Comparison of ENCODE assay signal across 19 mouse cellular contexts in genomic region chr8:4245737-4246136, GRCm38 (mm10). TPM values are rescaled to one million over a fixed set of nuclear protein-coding genes. Genes with fewer than 3 reads are reported as not detected.
DNase-seq lines count a peak whose midpoint lies in the region; TF ChIP-seq lines count a peak whose summit lies in the region.
"Had no signal": no experiment of that assay in that cellular context is flagged by ENCODE, and none has a peak within 500 bp of the region (broad histone marks: within the 10 kb centered on the region; RNA-seq: fewer than 3 reads in every experiment).

No protein-coding gene starts in this region.

- no peaks in the 10 kb centered on the region for H3K27me3 ChIP-seq in cerebellum, adult 2 months (ENCODE audit: control insufficient read depth, insufficient read depth, low read length)
- H3K27me3 ChIP-seq: embryonic facial prominence, embryonic 13.5 days; embryonic facial prominence, embryonic 15.5 days had no signal

- H3K4me1 ChIP-seq in cerebellum, adult 2 months (ENCODE audit: control insufficient read depth, insufficient read depth, low read length) = peaks cover 4% of the 10 kb centered on the region; the same call in 1 of the 2 replicates

- no peak overlapping the region for H3K27ac ChIP-seq in cerebellum, adult 2 months (ENCODE audit: insufficient read depth, low read length)
- H3K27ac ChIP-seq: embryonic facial prominence, embryonic 13.5 days; embryonic facial prominence, embryonic 15.5 days; forebrain, embryonic 10.5 days; forebrain, embryonic 12.5 days had no signal

- H3K4me3 ChIP-seq in cerebellum, adult 2 months (replicated peaks; ENCODE audit: insufficient read depth, low read depth, low read length) = no peak overlapping the region
- H3K4me3 ChIP-seq: embryonic facial prominence, embryonic 13.5 days; embryonic facial prominence, embryonic 15.5 days; erythroblast, embryonic 14.5 days; forebrain, embryonic 10.5 days; forebrain, embryonic 12.5 days had no signal

- no peak for TF ChIP-seq CTCF in cerebellum, adult 2 months (IDR thresholded peaks at IDR 0.05; ENCODE audit: borderline replicate concordance, insufficient read depth, low read depth, low read length)

- intact Hi-C loops in heart, postnatal 25 days (cut with DNase I) = no loop called here

- WGBS in cerebellum, adult 2 months = 36% methylated on average over 13 of the region's 13 CpGs

- peak; percentile 26 for DNase-seq in cerebellum, adult 11-12 months
- no peak for DNase-seq in cerebellum, adult 2 months
- DNase-seq in heart, adult 11 months = peak; percentile 91
- no peak for DNase-seq in heart, postnatal 25 days (ENCODE audit: low spot score)
- DNase-seq in testis, postnatal 10 days (ENCODE audit: low spot score) = peak; percentile 59
- DNase-seq in testis, postnatal 14 days (ENCODE audit: low spot score) = no peak
- DNase-seq: adrenal gland, adult 8-10 months; adrenal gland, postnatal 25 days; cerebellum, adult 9-11 months; cerebellum, postnatal 36 days; embryo, embryonic 11 days had no signal

- TF ChIP-seq POLR2A in cerebellum, adult 2 months (IDR thresholded peaks at IDR 0.05; ENCODE audit: borderline replicate concordance, insufficient read depth, low read length) = no peak

RNA-seq across cellular contexts. Expression of gene Tgfbr3l, which starts 2.3 kb away (rescaled TPM):
- polyA plus RNA-seq in cerebellum, adult 2 months (2012; rRNA removed) = 32.6 and 39.8 TPM in 2 replicates
- 1 to 10 TPM; 2.4 to 2.5 TPM for total RNA-seq in heart, postnatal 25 days (2021)

RNA-seq across cellular contexts. Expression of gene Gm49320, which starts 7.1 kb away (rescaled TPM):
- polyA plus RNA-seq in cerebellum, adult 2 months (2012; rRNA removed) = 8.6 and 9.4 TPM in 2 replicates
- total RNA-seq in heart, postnatal 25 days (2021) = not detected
- total RNA-seq: common myeloid progenitor, adult 5-6 weeks; ES-E14; MEL had no signal

RNA-seq across cellular contexts. Expression of gene Snapc2, which starts 7.1 kb away (rescaled TPM):
- 43.8 and 47.0 TPM in 2 replicates for polyA plus RNA-seq in cerebellum, adult 2 months (2012; rRNA removed)
- total RNA-seq in heart, postnatal 25 days (2021) = 10 to 100 TPM; 14.4 to 15.0 TPM

RNA-seq across cellular contexts. Expression of gene Map2k7, which starts 7.2 kb away (rescaled TPM):
- 85.2 and 86.7 TPM in 2 replicates for polyA plus RNA-seq in cerebellum, adult 2 months (2012; rRNA removed)
- 10 to 100 TPM; 68.9 to 69.9 TPM for total RNA-seq in heart, postnatal 25 days (2021)

RNA-seq across cellular contexts. Expression of gene Ctxn1, which starts 13.3 kb away (rescaled TPM):
- polyA plus RNA-seq in cerebellum, adult 2 months (2012; rRNA removed) = 21.8 and 24.1 TPM in 2 replicates
- 1 to 10 TPM in 1 of 2 experiments, under 1 TPM in 1; 0.75 to 1.1 TPM for total RNA-seq in heart, postnatal 25 days (2021)

Comparison
In these comparisons a context has a peak if more than half of its experiments do, and no peak if none do; other contexts are left out.
1. DNase-seq: peak in cerebellum, adult 11-12 months (single experiment), heart, adult 11 months (single experiment) and testis, postnatal 10 days (single experiment); none in cerebellum, adult 2 months (0 of 2), heart, postnatal 25 days (single experiment) and testis, postnatal 14 days (single experiment).